Mouse (Mus musculus): ENCODE results near the gene H1foo. TPM values are rescaled to one million over a fixed set of nuclear protein-coding genes. Genes with fewer than 3 reads are reported as not detected.
A peak's percentile ranks its signal among the peaks of the same experiment; 100 is the strongest.

H1foo gene
- polyA plus RNA-seq, 1 experiment from 2014 or later, result not detected

DNA sequence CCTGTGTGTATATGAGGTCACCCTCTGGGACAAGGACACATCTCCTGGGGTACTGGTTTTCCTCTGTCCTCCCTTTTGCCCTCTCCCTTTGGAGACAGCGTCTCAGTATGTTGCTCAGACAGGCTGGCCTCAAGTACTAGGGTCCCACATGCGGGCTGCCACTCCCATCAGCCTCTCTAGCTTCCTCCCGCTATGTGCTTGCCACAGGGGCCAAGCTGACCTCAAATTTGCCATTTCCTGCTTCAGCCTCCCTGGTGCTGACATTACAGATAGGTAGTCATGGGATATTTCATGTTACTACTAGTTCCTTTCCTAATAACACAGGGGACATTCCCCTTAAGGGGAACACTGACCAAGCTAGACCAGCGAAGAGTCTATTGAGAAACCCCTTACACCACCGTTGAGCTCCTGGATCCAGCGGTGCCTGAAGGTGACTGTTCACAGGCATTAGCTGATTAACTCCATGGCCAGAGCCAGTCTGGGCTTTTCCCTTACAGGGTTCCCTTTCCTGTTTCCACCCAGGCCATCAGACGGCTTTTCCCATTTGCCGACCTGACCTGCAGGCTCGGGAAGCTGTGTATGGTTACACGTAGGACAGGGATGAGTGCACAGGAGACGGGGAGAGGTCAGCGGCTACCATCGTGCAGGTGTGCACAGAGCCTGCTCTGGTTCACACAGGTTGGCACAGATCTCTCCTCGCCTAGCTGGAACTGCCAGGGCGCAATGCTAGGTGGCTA is 28.6 kb downstream of the H1foo start:
- Histone ChIP-seq H3K27ac (ENCODE audit: low read length) (no peak overlapping the region), H3K4me1 (replicated peaks; ENCODE audit: control insufficient read depth, insufficient read depth, low read length) (peaks cover 23% of the 10 kb centered on the region), H3K4me2 (ENCODE audit: low read depth, low read length) (no peak overlapping the region), H3K27me3 (ENCODE audit: control insufficient read depth, insufficient read depth, low read depth, low read length) (no peaks in the 10 kb centered on the region), H3K36me3 (ENCODE audit: control insufficient read depth, insufficient read depth, low read length) (peaks cover 22% of the 10 kb centered on the region), H3K9ac (ENCODE audit: low read length) (no peak overlapping the region), H3K4me3 (ENCODE audit: low read length) (no peak overlapping the region), H3K9me3 (ENCODE audit: control insufficient read depth, low read length) (no peaks in the 10 kb centered on the region)
- 82% methylated on average over 15 of the region's 15 CpGs for WGBS
- ATAC-seq (ENCODE audit: low read depth), result no peak

DNA sequence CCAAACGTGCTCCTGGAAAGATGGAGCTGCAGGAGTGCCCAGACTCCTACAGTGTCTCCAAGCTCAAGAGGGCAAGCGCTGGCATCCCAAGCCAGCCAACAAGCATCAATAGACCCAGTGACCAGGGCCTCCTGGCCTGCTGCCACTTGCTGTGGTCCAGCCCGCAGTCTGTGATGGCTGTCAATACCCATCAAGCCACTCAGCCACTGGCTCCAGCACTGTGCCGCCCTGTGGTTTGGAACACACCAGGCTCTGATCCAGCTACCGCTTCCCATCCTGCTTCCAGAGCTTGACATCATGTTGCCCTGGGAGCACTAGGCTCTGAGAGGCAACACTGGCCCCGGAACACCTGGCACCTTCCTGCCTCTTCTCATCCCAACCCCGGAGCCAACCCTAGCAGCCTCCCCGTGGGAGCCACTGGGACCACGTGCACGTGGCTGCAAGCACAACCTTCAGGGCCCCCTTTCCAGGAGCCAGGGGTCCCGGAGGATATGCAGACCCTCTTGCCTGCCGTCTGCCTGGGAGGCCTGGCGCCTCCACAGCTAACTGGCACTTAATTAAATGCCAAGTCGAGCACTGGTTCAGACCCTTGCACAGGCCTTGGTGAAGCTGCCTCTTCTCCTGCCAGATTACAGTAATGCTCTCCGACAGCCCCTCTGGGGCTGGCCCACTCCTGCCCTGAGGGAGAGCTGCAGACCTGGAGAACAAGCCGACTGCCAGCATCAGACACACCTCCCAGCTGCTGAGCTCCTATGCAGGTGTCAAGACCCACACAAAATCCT is 29.3 kb downstream of the H1foo start:
- ATAC-seq (ENCODE audit: low read depth), result no peak
- Histone ChIP-seq H3K36me3 (ENCODE audit: control insufficient read depth, insufficient read depth, low read length) (peaks cover 20% of the 10 kb centered on the region), H3K27me3 (ENCODE audit: control insufficient read depth, insufficient read depth, low read depth, low read length) (no peaks in the 10 kb centered on the region), H3K4me3 (ENCODE audit: low read length) (no peak overlapping the region), H3K4me2 (ENCODE audit: low read depth, low read length) (no peak overlapping the region), H3K9me3 (ENCODE audit: control insufficient read depth, low read length) (no peaks in the 10 kb centered on the region), H3K4me1 (replicated peaks; ENCODE audit: control insufficient read depth, insufficient read depth, low read length) (peaks cover 23% of the 10 kb centered on the region), H3K9ac (ENCODE audit: low read length) (no peak overlapping the region), H3K27ac (ENCODE audit: low read length) (no peak overlapping the region)
- 73% methylated on average over 16 of the region's 16 CpGs for WGBS

DNA sequence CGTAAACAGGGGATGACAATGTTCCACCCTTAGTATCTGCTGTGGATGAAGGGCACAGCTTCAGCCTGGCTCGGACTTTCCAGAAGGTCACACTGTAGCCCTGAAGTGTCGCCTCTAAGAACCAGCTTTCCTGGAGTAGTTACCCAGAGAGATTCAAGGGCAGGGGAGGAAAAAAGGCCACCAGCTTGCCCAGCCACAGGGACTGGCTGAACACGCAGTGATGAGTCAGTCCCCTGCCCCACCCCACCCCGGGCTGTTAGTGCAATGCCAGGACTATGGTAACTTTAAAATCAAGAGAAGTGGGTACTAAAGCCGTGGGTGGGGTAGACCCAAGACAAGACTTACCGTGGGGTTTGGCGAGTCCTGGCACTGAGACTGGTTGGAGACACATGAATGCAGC is 30.9 kb downstream of the H1foo start:
- no peak overlapping the region for H3K4me3 ChIP-seq (ENCODE audit: low read length)
- no peaks in the 10 kb centered on the region for H3K27me3 ChIP-seq (ENCODE audit: control insufficient read depth, insufficient read depth, low read depth, low read length)
- no peak for ATAC-seq (ENCODE audit: low read depth)
- H3K4me1 ChIP-seq (replicated peaks; ENCODE audit: control insufficient read depth, insufficient read depth, low read length), result peaks cover 23% of the 10 kb centered on the region
- H3K36me3 ChIP-seq (ENCODE audit: control insufficient read depth, insufficient read depth, low read length), result peaks cover 22% of the 10 kb centered on the region
- no peaks in the 10 kb centered on the region for H3K9me3 ChIP-seq (ENCODE audit: control insufficient read depth, low read length)
- H3K27ac ChIP-seq (ENCODE audit: low read length), result no peak overlapping the region
- no peak overlapping the region for H3K4me2 ChIP-seq (ENCODE audit: low read depth, low read length)
- WGBS, result 78% methylated on average over 8 of the region's 8 CpGs
- H3K9ac ChIP-seq (ENCODE audit: low read length), result no peak overlapping the region

DNA sequence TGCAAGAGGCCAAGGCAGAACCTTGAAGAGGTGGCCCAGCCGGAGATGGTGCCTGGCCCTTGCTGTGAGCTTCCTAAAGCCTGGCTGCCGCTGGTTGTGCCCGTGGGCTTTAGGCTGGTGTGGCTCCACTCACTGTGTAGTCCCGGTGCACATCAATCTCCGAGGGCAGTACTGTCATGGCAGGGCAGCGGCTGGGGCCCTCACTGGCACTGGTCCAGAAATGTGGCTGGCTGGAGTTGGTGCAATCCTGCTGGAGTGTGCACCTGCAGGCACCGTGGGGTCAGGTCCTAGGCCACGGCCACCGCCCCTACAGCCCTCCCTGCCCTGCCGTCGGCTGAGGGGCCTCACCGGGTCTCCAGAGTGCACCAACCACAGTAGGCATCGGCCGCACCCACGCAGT is 33.1 kb downstream of the H1foo start:
- Histone ChIP-seq H3K27ac (ENCODE audit: low read length) (no peak overlapping the region), H3K4me1 (replicated peaks; ENCODE audit: control insufficient read depth, insufficient read depth, low read length) (peaks cover 18% of the 10 kb centered on the region), H3K36me3 (ENCODE audit: control insufficient read depth, insufficient read depth, low read length) (peaks cover 22% of the 10 kb centered on the region), H3K27me3 (ENCODE audit: control insufficient read depth, insufficient read depth, low read depth, low read length) (no peaks in the 10 kb centered on the region), H3K9me3 (ENCODE audit: control insufficient read depth, low read length) (no peaks in the 10 kb centered on the region), H3K4me3 (ENCODE audit: low read length) (no peak overlapping the region), H3K9ac (ENCODE audit: low read length) (no peak overlapping the region), H3K4me2 (ENCODE audit: low read depth, low read length) (no peak overlapping the region)
- ATAC-seq (ENCODE audit: low read depth), result no peak
- WGBS, result 77% methylated on average over 15 of the region's 15 CpGs

DNA sequence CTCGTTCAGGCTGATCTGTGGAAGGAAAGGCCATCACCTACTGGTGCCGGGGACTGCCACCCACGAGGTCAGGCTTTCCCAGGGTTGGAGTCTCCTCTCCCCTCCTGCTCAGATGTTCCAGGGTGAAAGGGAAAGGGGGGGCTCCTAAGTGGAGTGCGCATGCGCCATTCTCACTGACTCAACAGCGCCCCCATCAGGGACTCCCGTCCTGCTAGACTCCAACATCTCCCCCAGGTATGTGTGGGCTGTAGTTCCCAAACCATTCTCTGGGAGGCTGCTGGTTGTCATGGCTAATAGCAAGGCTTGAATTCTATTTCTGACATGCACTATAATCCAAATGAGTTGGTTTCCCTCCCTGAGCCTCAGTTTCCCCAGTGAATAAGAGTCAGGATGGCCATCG is 33.9 kb downstream of the H1foo start:
- ATAC-seq (ENCODE audit: low read depth), result no peak
- H3K4me2 ChIP-seq (ENCODE audit: low read depth, low read length), result no peak overlapping the region
- H3K36me3 ChIP-seq (ENCODE audit: control insufficient read depth, insufficient read depth, low read length), result peaks cover 22% of the 10 kb centered on the region
- peaks cover 17% of the 10 kb centered on the region for H3K4me1 ChIP-seq (replicated peaks; ENCODE audit: control insufficient read depth, insufficient read depth, low read length)
- 66% methylated on average over 8 of the region's 8 CpGs for WGBS
- no peaks in the 10 kb centered on the region for H3K27me3 ChIP-seq (ENCODE audit: control insufficient read depth, insufficient read depth, low read depth, low read length)
- H3K9me3 ChIP-seq (ENCODE audit: control insufficient read depth, low read length), result no peaks in the 10 kb centered on the region
- H3K27ac ChIP-seq (ENCODE audit: low read length), result no peak overlapping the region
- no peak overlapping the region for H3K9ac ChIP-seq (ENCODE audit: low read length)
- H3K4me3 ChIP-seq (ENCODE audit: low read length), result no peak overlapping the region

DNA sequence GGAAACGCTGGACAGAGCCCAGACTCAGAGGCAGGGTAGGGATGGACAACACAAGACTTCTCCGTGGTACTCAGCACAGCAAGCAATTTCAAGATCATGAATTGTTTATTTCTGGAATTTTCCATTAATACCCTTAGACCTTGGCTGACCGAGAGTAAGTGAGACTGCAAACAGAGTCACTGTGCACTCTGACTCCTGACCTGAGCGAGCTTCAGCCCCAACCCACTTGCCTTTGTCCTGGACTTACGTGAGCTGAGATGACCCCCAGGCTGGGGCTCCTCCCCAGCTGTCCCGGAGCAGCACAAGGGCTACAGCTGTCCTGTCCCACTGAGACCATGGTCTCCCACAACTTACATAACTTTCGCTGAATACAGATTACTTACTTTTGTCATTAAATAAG is 38.2 kb downstream of the H1foo start:
- ATAC-seq (ENCODE audit: low read depth), result no peak
- H3K9ac ChIP-seq (ENCODE audit: low read length), result peak overlapping the region; percentile 49

DNA sequence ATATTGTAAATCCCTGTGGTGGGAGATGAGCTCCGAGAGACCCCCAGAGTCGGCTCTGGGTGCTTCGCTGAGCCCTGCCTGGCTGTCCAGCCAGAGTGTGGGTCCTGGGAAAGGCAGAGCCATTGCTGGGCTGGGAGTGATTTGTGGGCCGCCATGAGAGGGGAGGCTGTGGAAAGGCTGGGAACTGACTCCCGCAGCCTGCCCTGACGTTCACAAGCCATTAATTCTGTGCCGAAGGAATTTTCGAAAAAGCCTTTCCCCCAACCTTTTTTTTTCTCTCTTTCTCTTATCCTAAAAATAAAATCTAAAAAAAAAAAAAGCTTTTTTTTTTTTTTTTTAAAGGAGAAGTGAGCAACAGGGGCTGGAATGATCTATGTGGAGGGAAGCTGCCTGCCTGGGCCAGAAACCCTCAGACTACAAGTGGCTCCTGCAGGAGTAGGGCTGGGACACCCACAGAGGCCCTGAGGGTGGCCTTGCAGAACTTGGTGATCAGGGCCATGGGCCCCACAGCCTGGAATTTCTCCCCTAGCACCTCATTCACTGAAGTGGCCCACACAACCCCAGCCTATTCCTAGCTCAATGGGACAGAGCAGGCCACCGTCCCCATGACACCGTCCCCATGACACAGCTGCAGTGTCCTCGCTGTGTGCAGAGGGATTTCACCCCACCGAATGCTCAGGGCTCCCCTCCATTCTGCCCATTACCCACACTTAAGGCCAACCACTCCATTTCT is 38.7 kb downstream of the H1foo start:
- Histone ChIP-seq H3K4me2 (ENCODE audit: low read depth, low read length) (peak overlapping the region; percentile 32), H3K27me3 (ENCODE audit: control insufficient read depth, insufficient read depth, low read depth, low read length) (no peaks in the 10 kb centered on the region), H3K27ac (ENCODE audit: low read length) (peak overlapping the region; percentile 95), H3K9me3 (ENCODE audit: control insufficient read depth, low read length) (no peaks in the 10 kb centered on the region), H3K36me3 (ENCODE audit: control insufficient read depth, insufficient read depth, low read length) (peaks cover 3% of the 10 kb centered on the region), H3K4me1 (replicated peaks; ENCODE audit: control insufficient read depth, insufficient read depth, low read length) (peaks cover 59% of the 10 kb centered on the region), H3K4me3 (ENCODE audit: low read length) (no peak overlapping the region), H3K9ac (ENCODE audit: low read length) (peak overlapping the region; percentile 49)
- 33% methylated on average over 12 of the region's 12 CpGs for WGBS
- peak; percentile 82 for ATAC-seq (ENCODE audit: low read depth)

More for the DNA sequence above, 38.2 kb downstream of the H1foo start:
- H3K4me3 ChIP-seq (ENCODE audit: low read length), result no peak overlapping the region
- H3K4me1 ChIP-seq (replicated peaks; ENCODE audit: control insufficient read depth, insufficient read depth, low read length), result peaks cover 58% of the 10 kb centered on the region
- H3K27ac ChIP-seq (ENCODE audit: low read length), result peak overlapping the region; percentile 95
- no peaks in the 10 kb centered on the region for H3K27me3 ChIP-seq (ENCODE audit: control insufficient read depth, insufficient read depth, low read depth, low read length)
- H3K9me3 ChIP-seq (ENCODE audit: control insufficient read depth, low read length), result no peaks in the 10 kb centered on the region
- H3K36me3 ChIP-seq (ENCODE audit: control insufficient read depth, insufficient read depth, low read length), result peaks cover 8% of the 10 kb centered on the region
- WGBS, result 34% methylated on average over 7 of the region's 7 CpGs
- peak overlapping the region; percentile 32 for H3K4me2 ChIP-seq (ENCODE audit: low read depth, low read length)

DNA sequence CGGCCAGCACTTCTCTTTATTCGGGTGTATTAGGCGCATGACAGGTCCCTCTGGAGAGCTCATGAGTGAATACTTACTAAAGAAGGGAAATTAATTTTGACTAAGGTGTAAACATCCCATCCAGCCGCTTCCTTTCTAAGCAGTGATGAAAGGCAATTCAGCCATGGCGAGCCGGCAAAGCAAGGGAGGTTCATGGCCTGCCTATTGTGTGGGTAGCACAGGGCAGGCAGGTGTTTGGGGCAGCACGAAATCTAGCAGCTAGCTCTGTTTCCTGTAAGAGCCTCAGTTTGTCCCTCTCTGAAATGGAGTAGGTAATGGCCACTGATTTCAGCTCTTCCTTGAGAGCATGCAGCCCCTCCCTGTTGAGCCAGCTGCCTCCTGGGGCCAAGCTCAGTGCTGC is 39.8 kb downstream of the H1foo start:
- Histone ChIP-seq H3K27ac (ENCODE audit: low read length) (peak overlapping the region; percentile 95), H3K9ac (ENCODE audit: low read length) (no peak overlapping the region), H3K36me3 (ENCODE audit: control insufficient read depth, insufficient read depth, low read length) (peaks cover 4% of the 10 kb centered on the region), H3K27me3 (ENCODE audit: control insufficient read depth, insufficient read depth, low read depth, low read length) (no peaks in the 10 kb centered on the region), H3K4me2 (ENCODE audit: low read depth, low read length) (0 out of 2 replicates have a peak overlapping the region, but pooled peaks have one; percentile 6), H3K4me3 (ENCODE audit: low read length) (no peak overlapping the region), H3K4me1 (replicated peaks; ENCODE audit: control insufficient read depth, insufficient read depth, low read length) (peaks cover 67% of the 10 kb centered on the region), H3K9me3 (ENCODE audit: control insufficient read depth, low read length) (no peaks in the 10 kb centered on the region)
- no peak for ATAC-seq (ENCODE audit: low read depth)
- WGBS, result 48% methylated on average over 7 of the region's 7 CpGs

DNA sequence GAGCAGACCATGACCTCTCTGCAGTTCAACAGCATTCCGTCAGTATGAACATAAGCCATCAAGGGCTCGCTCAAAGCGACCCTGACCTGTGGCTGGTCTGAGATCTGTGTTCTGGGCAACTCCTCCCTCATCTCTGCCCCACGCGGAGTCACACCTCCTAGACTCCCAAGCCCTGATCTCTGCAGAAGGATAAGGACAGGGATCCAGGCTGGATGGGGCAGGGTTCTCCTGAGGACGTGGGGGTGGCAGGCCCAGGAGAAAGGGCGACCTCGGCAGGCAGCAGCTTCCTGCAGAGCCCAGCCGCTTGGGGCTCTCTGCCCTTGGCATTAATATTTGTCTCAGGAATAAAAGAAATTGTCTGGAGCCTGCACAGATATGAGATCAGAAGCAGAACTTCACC is 40.9 kb downstream of the H1foo start:
- Histone ChIP-seq H3K4me3 (ENCODE audit: low read length) (no peak overlapping the region), H3K4me1 (replicated peaks; ENCODE audit: control insufficient read depth, insufficient read depth, low read length) (peaks cover 71% of the 10 kb centered on the region)
- 25% methylated on average over 9 of the region's 9 CpGs for WGBS

More for the DNA sequence above, 40.9 kb downstream of the H1foo start:
- Histone ChIP-seq H3K9me3 (ENCODE audit: control insufficient read depth, low read length) (no peaks in the 10 kb centered on the region), H3K27ac (ENCODE audit: low read length) (peak overlapping the region; percentile 95), H3K9ac (ENCODE audit: low read length) (peak overlapping the region; percentile 46), H3K4me2 (ENCODE audit: low read depth, low read length) (peak overlapping the region; percentile 29), H3K27me3 (ENCODE audit: control insufficient read depth, insufficient read depth, low read depth, low read length) (no peaks in the 10 kb centered on the region; the same call in 1 of the 2 replicates), H3K36me3 (ENCODE audit: control insufficient read depth, insufficient read depth, low read length) (peaks cover 2% of the 10 kb centered on the region; the same call in 1 of the 2 replicates)
- no peak for ATAC-seq (ENCODE audit: low read depth)

Data from lung, embryonic 16.5 days (tissue).